Mouse (Mus musculus): ENCODE measurements around the gene Serpinb6b.
"Not testable (repeated sequence)": the region's sequence is repeated elsewhere in the genome, so short reads cannot be mapped to it uniquely, and the experiment has no call there.

GRCm38 (mm10) chr13:32958521-32958920, 6.5 kb upstream of the Serpinb6b start:
- TF ChIP-seq CTCF (IDR thresholded peaks at IDR 0.05; ENCODE audit: low read depth); EP300 (optimal IDR thresholded peaks at IDR 0.05): not testable (repeated sequence)
